Mouse (Mus musculus) embryonic facial prominence, embryonic 14.5 days (tissue): Measurements from ENCODE around the gene Foxo3. TPM values are rescaled to one million over a fixed set of nuclear protein-coding genes. Genes with fewer than 3 reads are reported as not detected.

Experiments used
- ATAC-seq: fragments of 200-750 bp; cut with Nextera tagmentation; 2 replicates; pipeline ENCODE4 v1.8.0; 2017; ENCODE audit warnings: low read depth, moderate number of reproducible peaks, moderate TSS enrichment
- DNase-seq: peaks from one replicate; pipeline ENCODE4 v3.0.0-alpha.2; 2015; ENCODE audit warnings: low spot score
- H3K27ac ChIP-seq: fragments of 300-500 bp; sonication (generic); replicated peaks from 2 replicates; pipeline ENCODE4 v1.5.1; 2014; ENCODE audit warnings: low read depth, mild to moderate bottlenecking, low read length, moderate library complexity
- H3K27me3 ChIP-seq: fragments of 300-500 bp; sonication (generic); replicated peaks from 2 replicates; pipeline ENCODE4 v1.6.1; 2014; ENCODE audit warnings: low read length; ENCODE audit not compliant: control insufficient read depth, insufficient read depth
- H3K36me3 ChIP-seq: fragments of 300-500 bp; sonication (generic); 2 replicates; pipeline ENCODE4 v1.6.1; 2014; ENCODE audit warnings: low read length, mixed read lengths; ENCODE audit not compliant: control insufficient read depth, insufficient read depth
- H3K4me1 ChIP-seq: fragments of 300-500 bp; sonication (generic); 2 replicates; pipeline ENCODE4 v1.6.1; 2014; ENCODE audit warnings: antibody characterized with exemption, low read length; ENCODE audit not compliant: control insufficient read depth, insufficient read depth
- H3K4me2 ChIP-seq: fragments of 300-500 bp; sonication (generic); 2 replicates; pipeline ENCODE4 v1.6.1; 2014; ENCODE audit warnings: low read depth, mild to moderate bottlenecking, low read length, moderate library complexity, mixed read lengths
- H3K4me3 ChIP-seq: fragments of 300-500 bp; sonication (generic); 2 replicates; pipeline ENCODE4 v1.5.1; 2014; ENCODE audit warnings: low read depth, mild to moderate bottlenecking, low read length
- H3K9ac ChIP-seq: fragments of 300-500 bp; sonication (generic); 2 replicates; pipeline ENCODE4 v1.6.1; 2014; ENCODE audit warnings: low read depth, mild to moderate bottlenecking, low read length, moderate library complexity, mixed read lengths
- H3K9me3 ChIP-seq: fragments of 300-500 bp; sonication (generic); 2 replicates; pipeline ENCODE4 v1.6.1; 2016; ENCODE audit warnings: low read length; ENCODE audit not compliant: control insufficient read depth
- WGBS: fragments of 180-500 bp; shearing (Covaris S2); extraction: QIAGEN DNeasy Blood & Tissue Kit; methylation state at CpG from one replicate; pipeline ENCODE4 v1.1.7; 2014; 5-methylcytosine and 5-hydroxymethylcytosine counted together
- polyA plus RNA-seq: library from polyadenylated mRNA; unstranded; fragments of >200 nt; fragmentation: Nextera tagmentation; extraction: Ambion mirVana; gene quantifications from 2 replicates; pipeline ENCODE4 v1.2.1, GENCODE M21; 2014

Foxo3 gene
- polyA plus RNA-seq, 1 experiment from 2014 or later = 12.3 TPM

- 56% methylated on average over 4 of the region's 4 CpGs for WGBS
- H3K9ac ChIP-seq = no peak overlapping the region
- H3K9me3 ChIP-seq = peaks cover 6% of the 10 kb centered on the region; the same call in 1 of the 2 replicates
- DNase-seq (no peak), ATAC-seq (no peak)
- H3K27me3 ChIP-seq = no peaks in the 10 kb centered on the region
- no peaks in the 10 kb centered on the region for H3K36me3 ChIP-seq
- H3K4me1 ChIP-seq = no peaks in the 10 kb centered on the region
- H3K27ac ChIP-seq = no peak overlapping the region
- H3K4me3 ChIP-seq = no peak overlapping the region
- no peak overlapping the region for H3K4me2 ChIP-seq
These were observed 24.2 kb upstream of the Foxo3 start for GRCm38 (mm10) chr10:42300805-42301204.

GRCm38 (mm10) chr10:42299967-42300366 is 23.4 kb upstream of the Foxo3 start:
- no peaks in the 10 kb centered on the region for H3K36me3 ChIP-seq
- DNase-seq (no peak), ATAC-seq (no peak)
- H3K9me3 ChIP-seq = peaks cover 6% of the 10 kb centered on the region; the same call in 1 of the 2 replicates
- no peaks in the 10 kb centered on the region for H3K4me1 ChIP-seq
- no peaks in the 10 kb centered on the region for H3K27me3 ChIP-seq
- H3K9ac ChIP-seq = no peak overlapping the region
- 29% methylated on average over 7 of the region's 7 CpGs for WGBS
- H3K4me2 ChIP-seq = no peak overlapping the region
- H3K4me3 ChIP-seq = no peak overlapping the region
- no peak overlapping the region for H3K27ac ChIP-seq

GRCm38 (mm10) chr10:42299426-42299825 is 22.9 kb upstream of the Foxo3 start:
- H3K36me3 ChIP-seq = no peaks in the 10 kb centered on the region
- H3K27me3 ChIP-seq = no peaks in the 10 kb centered on the region
- ATAC-seq (no peak), DNase-seq (no peak)
- no peak overlapping the region for H3K27ac ChIP-seq
- 79% methylated on average over 6 of the region's 6 CpGs for WGBS
- no peak overlapping the region for H3K9ac ChIP-seq
- H3K4me1 ChIP-seq = no peaks in the 10 kb centered on the region
- H3K9me3 ChIP-seq = peaks cover 6% of the 10 kb centered on the region; the same call in 1 of the 2 replicates
- no peak overlapping the region for H3K4me2 ChIP-seq
- H3K4me3 ChIP-seq = no peak overlapping the region

GRCm38 (mm10) chr10:42297954-42298353 is 21.4 kb upstream of the Foxo3 start:
- H3K27ac ChIP-seq = no peak overlapping the region
- H3K9me3 ChIP-seq = peaks cover 6% of the 10 kb centered on the region; the same call in 1 of the 2 replicates
- no peak for DNase-seq
- no peaks in the 10 kb centered on the region for H3K27me3 ChIP-seq
- H3K4me3 ChIP-seq = no peak overlapping the region
- no peak overlapping the region for H3K4me2 ChIP-seq
- no peak overlapping the region for H3K9ac ChIP-seq
- 85% methylated on average over 1 of the region's 1 CpGs for WGBS
- no peaks in the 10 kb centered on the region for H3K4me1 ChIP-seq
- H3K36me3 ChIP-seq = no peaks in the 10 kb centered on the region
- ATAC-seq = no peak

DNA sequence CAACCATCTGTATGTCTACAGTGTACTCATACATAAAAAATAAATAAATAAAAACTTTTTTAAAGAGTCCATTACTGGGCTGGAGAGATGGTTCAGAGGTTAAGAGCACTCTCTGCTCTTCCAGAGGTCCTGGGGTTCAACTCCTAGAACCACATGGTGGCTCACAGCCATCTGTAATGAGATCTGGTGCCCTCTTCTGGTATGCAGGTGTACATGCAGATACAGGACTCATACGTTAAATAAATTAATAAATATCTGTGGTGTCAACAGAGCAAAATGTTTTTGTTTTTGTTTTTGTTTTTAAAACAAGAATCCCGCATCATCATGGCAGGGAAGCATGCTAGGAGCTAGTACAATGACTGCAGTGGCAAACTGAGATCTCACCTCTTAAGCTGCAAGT is 20.6 kb upstream of the Foxo3 start:
- DNase-seq (no peak), ATAC-seq (no peak)
- H3K4me2 ChIP-seq = no peak overlapping the region
- no peak overlapping the region for H3K27ac ChIP-seq
- H3K36me3 ChIP-seq = no peaks in the 10 kb centered on the region
- H3K9me3 ChIP-seq = peaks cover 6% of the 10 kb centered on the region; the same call in 1 of the 2 replicates
- no peaks in the 10 kb centered on the region for H3K4me1 ChIP-seq
- no peaks in the 10 kb centered on the region for H3K27me3 ChIP-seq
- no peak overlapping the region for H3K4me3 ChIP-seq
- WGBS = 77% methylated on average over 2 of the region's 2 CpGs
- no peak overlapping the region for H3K9ac ChIP-seq

- Histone ChIP-seq H3K36me3 (no peaks in the 10 kb centered on the region), H3K27me3 (no peaks in the 10 kb centered on the region), H3K9ac (no peak overlapping the region), H3K4me1 (no peaks in the 10 kb centered on the region), H3K4me3 (no peak overlapping the region), H3K9me3 (peaks cover 6% of the 10 kb centered on the region; the same call in 1 of the 2 replicates), H3K4me2 (no peak overlapping the region), H3K27ac (no peak overlapping the region)
- no peak for ATAC-seq
- no peak for DNase-seq
- WGBS = 46% methylated on average over 4 of the region's 4 CpGs
These were observed 20.0 kb upstream of the Foxo3 start for GRCm38 (mm10) chr10:42296559-42296958.

DNA sequence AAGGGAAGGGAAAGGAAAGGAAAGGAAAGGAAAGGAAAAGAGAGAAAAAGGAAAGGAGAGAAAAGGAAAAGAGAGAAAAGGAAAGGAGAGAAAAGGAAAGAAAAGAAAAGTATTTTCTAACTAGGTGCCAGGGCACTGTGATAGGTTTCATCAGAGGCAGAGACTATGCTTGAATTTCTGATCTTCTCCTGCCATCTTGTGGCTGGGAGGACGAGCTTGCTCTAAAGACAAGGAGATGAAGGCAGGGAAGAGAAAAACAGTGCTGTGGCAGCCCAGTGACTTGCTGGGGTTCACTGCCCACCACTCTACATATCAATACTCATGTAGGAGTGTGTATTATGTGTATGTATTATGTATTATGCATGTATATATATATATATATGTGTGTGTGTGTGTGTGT is 18.5 kb upstream of the Foxo3 start:
- Histone ChIP-seq H3K27me3 (no peaks in the 10 kb centered on the region), H3K36me3 (no peaks in the 10 kb centered on the region), H3K4me1 (no peaks in the 10 kb centered on the region), H3K4me2 (no peak overlapping the region), H3K27ac (no peak overlapping the region), H3K9me3 (peaks cover 6% of the 10 kb centered on the region; the same call in 1 of the 2 replicates), H3K4me3 (no peak overlapping the region), H3K9ac (no peak overlapping the region)
- 0% methylated on average over 1 of the region's 1 CpGs for WGBS
- peak; percentile 83 for DNase-seq
- ATAC-seq = no peak; the same call in 1 of the 2 replicates

DNA sequence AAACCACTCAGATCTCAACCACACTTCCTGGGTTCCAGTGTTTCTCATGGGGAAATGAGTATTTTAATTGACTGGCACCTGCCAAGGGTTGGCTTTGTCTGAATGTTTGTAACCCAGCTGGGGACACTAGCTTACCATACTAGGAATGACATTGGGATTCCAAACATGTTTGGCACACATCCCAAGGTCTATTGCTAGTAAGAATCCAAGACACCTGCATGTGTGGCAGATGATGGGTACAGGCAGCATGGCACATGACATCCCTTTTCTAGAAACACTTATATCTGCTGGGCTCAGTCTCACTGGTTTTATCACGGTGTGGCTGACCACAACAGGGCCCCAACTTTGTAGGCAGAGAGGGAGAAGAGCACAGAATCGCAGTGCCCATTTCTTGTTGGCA is 17.8 kb upstream of the Foxo3 start:
- ATAC-seq = no peak
- 65% methylated on average over 2 of the region's 2 CpGs for WGBS
- no peak for DNase-seq
- Histone ChIP-seq H3K4me3 (no peak overlapping the region), H3K4me2 (no peak overlapping the region), H3K4me1 (no peaks in the 10 kb centered on the region), H3K27ac (no peak overlapping the region), H3K9ac (no peak overlapping the region), H3K9me3 (peaks cover 6% of the 10 kb centered on the region; the same call in 1 of the 2 replicates), H3K36me3 (no peaks in the 10 kb centered on the region), H3K27me3 (no peaks in the 10 kb centered on the region)

GRCm38 (mm10) chr10:42293877-42294276 is 17.3 kb upstream of the Foxo3 start:
- DNase-seq = no peak
- Histone ChIP-seq H3K4me2 (no peak overlapping the region), H3K4me3 (no peak overlapping the region), H3K27me3 (no peaks in the 10 kb centered on the region), H3K4me1 (no peaks in the 10 kb centered on the region), H3K27ac (no peak overlapping the region), H3K9ac (no peak overlapping the region), H3K36me3 (no peaks in the 10 kb centered on the region), H3K9me3 (peaks cover 6% of the 10 kb centered on the region; the same call in 1 of the 2 replicates)
- ATAC-seq = no peak
- 69% methylated on average over 4 of the region's 4 CpGs for WGBS
